Mouse (Mus musculus) liver, embryonic 14.5 days (tissue): ENCODE measurements around the gene Inafm1.

ENCODE experiments used
- CTCF ChIP-seq: IDR thresholded peaks from 2 replicates; pipeline ENCODE4 v1.5.1; 2016; ENCODE audit warnings: antibody characterized with exemption, low read depth, control low read depth
- EP300 ChIP-seq: IDR thresholded peaks from 2 replicates; pipeline ENCODE4 v1.6.1; 2016; ENCODE audit warnings: antibody characterized with exemption, low read depth

DNA sequence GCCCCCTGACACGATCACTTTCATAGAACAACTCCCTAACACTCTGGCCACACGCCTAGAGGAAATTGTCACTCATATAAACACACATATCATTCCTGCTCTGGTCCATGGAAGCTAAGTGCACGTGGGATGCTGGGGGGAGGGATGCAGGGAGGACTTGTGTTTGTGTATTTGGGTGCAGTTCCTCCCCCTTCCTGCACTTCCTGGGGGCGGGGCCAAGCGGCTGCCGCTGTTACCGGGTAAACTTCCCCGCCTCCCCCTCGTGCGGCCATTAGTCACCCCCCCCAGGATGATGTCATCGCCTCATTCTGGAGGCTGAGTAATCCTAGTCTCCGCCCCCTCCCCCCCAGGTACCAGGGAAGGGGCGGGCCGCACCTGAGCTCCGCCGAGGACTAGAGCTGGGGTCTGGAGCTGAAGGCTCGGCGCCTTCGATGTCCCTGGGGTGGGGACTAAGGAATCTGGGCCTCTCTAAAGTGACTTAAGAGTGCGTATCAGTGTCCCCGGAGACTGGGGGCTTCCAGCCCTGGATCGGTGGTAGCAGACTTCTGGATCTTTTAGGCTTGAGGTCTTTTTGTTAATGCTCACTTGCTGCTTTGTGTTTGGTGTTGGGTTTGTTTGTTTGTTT is 23.5 kb upstream of the Inafm1 start:
- peak; percentile 70 for TF ChIP-seq CTCF
- no peak for TF ChIP-seq EP300
